Mouse (Mus musculus): ENCODE data around the gene Lcor. TPM values are rescaled to one million over a fixed set of nuclear protein-coding genes. Genes with fewer than 3 reads are reported as not detected.

Lcor gene
- polyA plus RNA-seq, 1 experiment from 2014 or later = 11.4 TPM

GRCm38 (mm10) chr19:41457181-41457580 is 25.3 kb upstream of the Lcor start:
- no peaks in the 10 kb centered on the region for H3K9me3 ChIP-seq (ENCODE audit: control insufficient read depth, low read length)
- H3K4me3 ChIP-seq (ENCODE audit: low read depth, low read length) = no peak overlapping the region
- no peaks in the 10 kb centered on the region for H3K4me1 ChIP-seq (ENCODE audit: control insufficient read depth, insufficient read depth, low read length)
- no peaks in the 10 kb centered on the region for H3K27me3 ChIP-seq (ENCODE audit: control insufficient read depth, insufficient read depth, low read length)
- ATAC-seq (ENCODE audit: insufficient number of reproducible peaks, low FRiP score, low TSS enrichment, low read depth) (no peak), DNase-seq (ENCODE audit: low spot score) (no peak)
- no peak overlapping the region for H3K9ac ChIP-seq (ENCODE audit: low read length)
- H3K4me2 ChIP-seq (ENCODE audit: low read depth, severe bottlenecking) = no peak overlapping the region
- no peaks in the 10 kb centered on the region for H3K36me3 ChIP-seq (ENCODE audit: control insufficient read depth, insufficient read depth, low read length)
- 70% methylated on average over 5 of the region's 5 CpGs for WGBS
- H3K27ac ChIP-seq (replicated peaks; ENCODE audit: low read depth, low read length) = no peak overlapping the region

- no peak overlapping the region for H3K4me3 ChIP-seq (ENCODE audit: low read depth, low read length)
- WGBS = 86% methylated on average over 9 of the region's 9 CpGs
- no peaks in the 10 kb centered on the region for H3K27me3 ChIP-seq (ENCODE audit: control insufficient read depth, insufficient read depth, low read length)
- no peak overlapping the region for H3K27ac ChIP-seq (replicated peaks; ENCODE audit: low read depth, low read length)
- no peak for ATAC-seq (ENCODE audit: insufficient number of reproducible peaks, low FRiP score, low TSS enrichment, low read depth)
- H3K36me3 ChIP-seq (ENCODE audit: control insufficient read depth, insufficient read depth, low read length) = no peaks in the 10 kb centered on the region
- no peaks in the 10 kb centered on the region for H3K9me3 ChIP-seq (ENCODE audit: control insufficient read depth, low read length)
- H3K4me1 ChIP-seq (ENCODE audit: control insufficient read depth, insufficient read depth, low read length) = no peaks in the 10 kb centered on the region
- no peak overlapping the region for H3K4me2 ChIP-seq (ENCODE audit: low read depth, severe bottlenecking)
- DNase-seq (ENCODE audit: low spot score) = no peak
- no peak overlapping the region for H3K9ac ChIP-seq (ENCODE audit: low read length)
Measured at GRCm38 (mm10) chr19:41462166-41462735, 20.2 kb upstream of the Lcor start.

GRCm38 (mm10) chr19:41463841-41464240 is 18.6 kb upstream of the Lcor start:
- WGBS = 91% methylated on average over 5 of the region's 5 CpGs
- Histone ChIP-seq H3K36me3 (ENCODE audit: control insufficient read depth, insufficient read depth, low read length) (no peaks in the 10 kb centered on the region), H3K27ac (replicated peaks; ENCODE audit: low read depth, low read length) (no peak overlapping the region)

GRCm38 (mm10) chr19:41466475-41466874 is 16.0 kb upstream of the Lcor start:
- H3K27me3 ChIP-seq (ENCODE audit: control insufficient read depth, insufficient read depth, low read length) = no peaks in the 10 kb centered on the region
- H3K27ac ChIP-seq (replicated peaks; ENCODE audit: low read depth, low read length) = no peak overlapping the region
- H3K4me1 ChIP-seq (ENCODE audit: control insufficient read depth, insufficient read depth, low read length) = no peaks in the 10 kb centered on the region
- H3K9me3 ChIP-seq (ENCODE audit: control insufficient read depth, low read length) = no peaks in the 10 kb centered on the region
- no peak overlapping the region for H3K4me2 ChIP-seq (ENCODE audit: low read depth, severe bottlenecking)
- WGBS = 88% methylated on average over 3 of the region's 3 CpGs
- no peaks in the 10 kb centered on the region for H3K36me3 ChIP-seq (ENCODE audit: control insufficient read depth, insufficient read depth, low read length)
- no peak overlapping the region for H3K9ac ChIP-seq (ENCODE audit: low read length)
- H3K4me3 ChIP-seq (ENCODE audit: low read depth, low read length) = no peak overlapping the region
- DNase-seq (ENCODE audit: low spot score) (no peak), ATAC-seq (ENCODE audit: insufficient number of reproducible peaks, low FRiP score, low TSS enrichment, low read depth) (no peak)

More at GRCm38 (mm10) chr19:41463841-41464240, 18.6 kb upstream of the Lcor start:
- Histone ChIP-seq H3K4me2 (ENCODE audit: low read depth, severe bottlenecking) (no peak overlapping the region), H3K9me3 (ENCODE audit: control insufficient read depth, low read length) (no peaks in the 10 kb centered on the region), H3K9ac (ENCODE audit: low read length) (no peak overlapping the region), H3K4me3 (ENCODE audit: low read depth, low read length) (no peak overlapping the region), H3K27me3 (ENCODE audit: control insufficient read depth, insufficient read depth, low read length) (no peaks in the 10 kb centered on the region), H3K4me1 (ENCODE audit: control insufficient read depth, insufficient read depth, low read length) (no peaks in the 10 kb centered on the region)
- no peak for DNase-seq (ENCODE audit: low spot score)
- ATAC-seq (ENCODE audit: insufficient number of reproducible peaks, low FRiP score, low TSS enrichment, low read depth) = no peak

GRCm38 (mm10) chr19:41473566-41474135 is 8.8 kb upstream of the Lcor start:
- no peak overlapping the region for H3K9ac ChIP-seq (ENCODE audit: low read length)
- H3K4me1 ChIP-seq (ENCODE audit: control insufficient read depth, insufficient read depth, low read length) = no peaks in the 10 kb centered on the region
- H3K4me3 ChIP-seq (ENCODE audit: low read depth, low read length) = no peak overlapping the region

GRCm38 (mm10) chr19:41474943-41475342 is 7.5 kb upstream of the Lcor start:
- DNase-seq (ENCODE audit: low spot score) = no peak

More at GRCm38 (mm10) chr19:41473566-41474135, 8.8 kb upstream of the Lcor start:
- 88% methylated on average over 7 of the region's 7 CpGs for WGBS
- H3K36me3 ChIP-seq (ENCODE audit: control insufficient read depth, insufficient read depth, low read length) = no peaks in the 10 kb centered on the region
- no peak overlapping the region for H3K27ac ChIP-seq (replicated peaks; ENCODE audit: low read depth, low read length)
- DNase-seq (ENCODE audit: low spot score) (no peak), ATAC-seq (ENCODE audit: insufficient number of reproducible peaks, low FRiP score, low TSS enrichment, low read depth) (no peak)
- no peak overlapping the region for H3K4me2 ChIP-seq (ENCODE audit: low read depth, severe bottlenecking)
- H3K27me3 ChIP-seq (ENCODE audit: control insufficient read depth, insufficient read depth, low read length) = no peaks in the 10 kb centered on the region
- H3K9me3 ChIP-seq (ENCODE audit: control insufficient read depth, low read length) = no peaks in the 10 kb centered on the region

GRCm38 (mm10) chr19:41476530-41477249 is 5.7 kb upstream of the Lcor start:
- Histone ChIP-seq H3K9me3 (ENCODE audit: control insufficient read depth, low read length) (no peaks in the 10 kb centered on the region), H3K27ac (replicated peaks; ENCODE audit: low read depth, low read length) (no peak overlapping the region), H3K4me1 (ENCODE audit: control insufficient read depth, insufficient read depth, low read length) (no peaks in the 10 kb centered on the region), H3K4me2 (ENCODE audit: low read depth, severe bottlenecking) (no peak overlapping the region), H3K27me3 (ENCODE audit: control insufficient read depth, insufficient read depth, low read length) (no peaks in the 10 kb centered on the region), H3K9ac (ENCODE audit: low read length) (no peak overlapping the region), H3K36me3 (ENCODE audit: control insufficient read depth, insufficient read depth, low read length) (no peaks in the 10 kb centered on the region), H3K4me3 (ENCODE audit: low read depth, low read length) (no peak overlapping the region)
- DNase-seq (ENCODE audit: low spot score) (no peak), ATAC-seq (ENCODE audit: insufficient number of reproducible peaks, low FRiP score, low TSS enrichment, low read depth) (no peak)
- 87% methylated on average over 3 of the region's 3 CpGs for WGBS

More at GRCm38 (mm10) chr19:41474943-41475342, 7.5 kb upstream of the Lcor start:
- H3K9ac ChIP-seq (ENCODE audit: low read length) = no peak overlapping the region
- H3K36me3 ChIP-seq (ENCODE audit: control insufficient read depth, insufficient read depth, low read length) = no peaks in the 10 kb centered on the region
- H3K27me3 ChIP-seq (ENCODE audit: control insufficient read depth, insufficient read depth, low read length) = no peaks in the 10 kb centered on the region
- no peaks in the 10 kb centered on the region for H3K9me3 ChIP-seq (ENCODE audit: control insufficient read depth, low read length)
- 71% methylated on average over 2 of the region's 2 CpGs for WGBS
- no peak overlapping the region for H3K4me2 ChIP-seq (ENCODE audit: low read depth, severe bottlenecking)
- no peak overlapping the region for H3K27ac ChIP-seq (replicated peaks; ENCODE audit: low read depth, low read length)
- no peaks in the 10 kb centered on the region for H3K4me1 ChIP-seq (ENCODE audit: control insufficient read depth, insufficient read depth, low read length)
- no peak overlapping the region for H3K4me3 ChIP-seq (ENCODE audit: low read depth, low read length)
- ATAC-seq (ENCODE audit: insufficient number of reproducible peaks, low FRiP score, low TSS enrichment, low read depth) = no peak

GRCm38 (mm10) chr19:41481030-41481886 is 1.2 kb upstream of the Lcor start:
- Histone ChIP-seq H3K27me3 (ENCODE audit: control insufficient read depth, insufficient read depth, low read length) (no peaks in the 10 kb centered on the region), H3K4me2 (ENCODE audit: low read depth, severe bottlenecking) (peak overlapping the region; percentile 86), H3K36me3 (ENCODE audit: control insufficient read depth, insufficient read depth, low read length) (no peaks in the 10 kb centered on the region), H3K27ac (replicated peaks; ENCODE audit: low read depth, low read length) (no peak overlapping the region), H3K9ac (ENCODE audit: low read length) (no peak overlapping the region), H3K4me3 (ENCODE audit: low read depth, low read length) (peak overlapping the region; percentile 88; the same call in 1 of the 2 replicates), H3K4me1 (ENCODE audit: control insufficient read depth, insufficient read depth, low read length) (no peaks in the 10 kb centered on the region), H3K9me3 (ENCODE audit: control insufficient read depth, low read length) (no peaks in the 10 kb centered on the region)
- DNase-seq (ENCODE audit: low spot score) = peak; percentile 47
- ATAC-seq (ENCODE audit: insufficient number of reproducible peaks, low FRiP score, low TSS enrichment, low read depth) = no peak
- WGBS = 13% methylated on average over 15 of the region's 15 CpGs

Measured in limb, embryonic 11.5 days (tissue).